Mouse (Mus musculus): ENCODE results near the gene Mettl23.

GRCm38 (mm10) chr11:116881440-116881839 is 38.4 kb downstream of the Mettl23 start:
- TF ChIP-seq POLR2A (IDR thresholded peaks at IDR 0.05; ENCODE audit: insufficient read length, low read depth) (no peak), CEBPB (IDR thresholded peaks at IDR 0.05; ENCODE audit: insufficient read depth, poor library complexity, severe bottlenecking) (no peak), MAX (IDR thresholded peaks at IDR 0.05; ENCODE audit: low read depth) (no peak), POLR2AphosphoS2 (IDR thresholded peaks at IDR 0.05; ENCODE audit: insufficient read length, low read depth) (no peak), REST (IDR thresholded peaks at IDR 0.05; ENCODE audit: insufficient read depth, insufficient read length) (no peak), TCF12 (IDR thresholded peaks at IDR 0.05; ENCODE audit: insufficient read depth, poor library complexity, severe bottlenecking) (no peak), MYOD1 (IDR thresholded peaks at IDR 0.05; ENCODE audit: control insufficient read depth in 1 of 3, insufficient read length in 2 of 3, low read depth in 2 of 3) (no peak)

Data from myocyte (in vitro differentiated cells).